Mouse (Mus musculus) spleen, adult 2 months (tissue): Measurements from ENCODE around the gene Slfnl1.

Experiments
- CTCF ChIP-seq: fragments of 200-500 bp; IDR thresholded peaks from 2 replicates; pipeline ENCODE4 v1.5.1; 2011; ENCODE audit warnings: mild to moderate bottlenecking, inconsistent platforms; ENCODE audit not compliant: insufficient read depth, insufficient read length, insufficient replicate concordance; ENCODE audit errors: extremely low read depth
- POLR2A ChIP-seq: fragments of 200-500 bp; IDR thresholded peaks from 2 replicates; pipeline ENCODE4 v1.6.1; 2011; ENCODE audit warnings: low read depth, low read length, inconsistent platforms

GRCm38 (mm10) chr4:120521761-120522160 is 10.3 kb upstream of the Slfnl1 start:
- no peak for TF ChIP-seq CTCF
- TF ChIP-seq POLR2A, result no peak
